Mouse (Mus musculus): Measurements from ENCODE around the gene Chfr.

Gene Chfr

GRCm38 (mm10) chr5:110135293-110136086, at the start of gene Chfr:
Gene Chfr (plus strand): TSS chr5:110135842.
- peak; percentile 99 for ATAC-seq (ENCODE audit: low TSS enrichment)

GRCm38 (mm10) chr5:110086161-110086866, 49.3 kb upstream of the Chfr start:
- no peak for ATAC-seq (ENCODE audit: low TSS enrichment)

- no peak for ATAC-seq (ENCODE audit: low TSS enrichment)
Observed at GRCm38 (mm10) chr5:110091546-110091945, 44.1 kb upstream of the Chfr start.

GRCm38 (mm10) chr5:110094030-110094846, 41.4 kb upstream of the Chfr start, which contains the start of gene Gm35315:
Gene Gm35315 (minus strand): TSS chr5:110094420.
- peak; percentile 99 for ATAC-seq (ENCODE audit: low TSS enrichment)

GRCm38 (mm10) chr5:110094847-110095213, 40.8 kb upstream of the Chfr start:
- ATAC-seq (ENCODE audit: low TSS enrichment) = no peak

GRCm38 (mm10) chr5:110098991-110099477, 36.6 kb upstream of the Chfr start:
- no peak for ATAC-seq (ENCODE audit: low TSS enrichment)

- no peak for ATAC-seq (ENCODE audit: low TSS enrichment)
Observed at GRCm38 (mm10) chr5:110099656-110100580, 35.7 kb upstream of the Chfr start, which contains the start of gene Plcxd1. Gene Plcxd1 (plus strand): TSS chr5:110099969.

GRCm38 (mm10) chr5:110100921-110101631, 34.6 kb upstream of the Chfr start:
- no peak for ATAC-seq (ENCODE audit: low TSS enrichment)

GRCm38 (mm10) chr5:110101716-110102347, 33.8 kb upstream of the Chfr start:
- ATAC-seq (ENCODE audit: low TSS enrichment) = peak; percentile 50

- no peak for ATAC-seq (ENCODE audit: low TSS enrichment)
Observed at GRCm38 (mm10) chr5:110102429-110102828, 33.2 kb upstream of the Chfr start.

- ATAC-seq (ENCODE audit: low TSS enrichment) = no peak
Observed at GRCm38 (mm10) chr5:110102853-110103625, 32.6 kb upstream of the Chfr start.

GRCm38 (mm10) chr5:110103901-110104615, 31.6 kb upstream of the Chfr start:
- ATAC-seq (ENCODE audit: low TSS enrichment) = no peak

GRCm38 (mm10) chr5:110104616-110105380, 30.8 kb upstream of the Chfr start:
- no peak for ATAC-seq (ENCODE audit: low TSS enrichment)

GRCm38 (mm10) chr5:110106140-110106871, 29.3 kb upstream of the Chfr start:
- no peak for ATAC-seq (ENCODE audit: low TSS enrichment)

- no peak for ATAC-seq (ENCODE audit: low TSS enrichment)
Observed at GRCm38 (mm10) chr5:110106901-110107564, 28.6 kb upstream of the Chfr start.

All from frontal cortex, adult (tissue).